Mouse (Mus musculus): ENCODE measurements around the gene Rpl3. TPM values are rescaled to one million over a fixed set of nuclear protein-coding genes. Genes with fewer than 3 reads are reported as not detected.
A peak's percentile ranks its signal among the peaks of the same experiment; 100 is the strongest.

The Rpl3 gene
- polyA plus RNA-seq, 1 experiment from 2014 or later: 1,242 TPM

DNA sequence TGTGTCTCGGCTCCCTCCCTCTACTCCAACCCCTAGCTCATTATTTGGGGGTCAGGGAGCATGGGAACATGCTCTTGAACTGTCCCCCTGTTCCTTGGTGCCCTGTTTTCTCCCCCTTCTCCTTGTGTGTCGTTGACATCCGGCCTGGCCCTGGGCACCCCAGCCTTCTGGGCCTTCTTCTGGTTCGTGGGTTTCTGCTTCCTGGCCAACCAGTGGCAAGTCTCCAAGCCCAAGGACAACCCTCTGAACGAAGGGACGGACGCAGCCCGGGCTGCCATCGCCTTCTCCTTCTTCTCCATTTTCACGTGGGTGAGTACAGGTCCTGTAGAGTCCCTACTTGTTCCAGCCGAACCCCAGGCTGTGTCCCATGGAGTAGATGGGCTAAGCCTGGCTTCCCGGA is 19.8 kb upstream of the Rpl3 start:
- Histone ChIP-seq H3K4me3 (ENCODE audit: low read depth, low read length) (no peak overlapping the region), H3K9ac (ENCODE audit: low read depth, low read length) (0 out of 2 replicates have a peak overlapping the region, but pooled peaks have one; percentile 6), H3K9me3 (ENCODE audit: control insufficient read depth, low read length) (no peaks in the 10 kb centered on the region), H3K4me2 (ENCODE audit: low read depth, low read length) (no peak overlapping the region), H3K4me1 (ENCODE audit: control insufficient read depth, insufficient read depth, low read length) (no peaks in the 10 kb centered on the region), H3K27me3 (replicated peaks; ENCODE audit: control insufficient read depth, insufficient read depth, low read length) (no peaks in the 10 kb centered on the region), H3K36me3 (ENCODE audit: control insufficient read depth, insufficient read depth, low read length) (no peaks in the 10 kb centered on the region), H3K27ac (replicated peaks; ENCODE audit: low read depth, low read length) (no peak overlapping the region)
- ATAC-seq (ENCODE audit: low read depth) (no peak), DNase-seq (ENCODE audit: low spot score) (no peak)
- 78% methylated on average over 12 of the region's 12 CpGs for WGBS

DNA sequence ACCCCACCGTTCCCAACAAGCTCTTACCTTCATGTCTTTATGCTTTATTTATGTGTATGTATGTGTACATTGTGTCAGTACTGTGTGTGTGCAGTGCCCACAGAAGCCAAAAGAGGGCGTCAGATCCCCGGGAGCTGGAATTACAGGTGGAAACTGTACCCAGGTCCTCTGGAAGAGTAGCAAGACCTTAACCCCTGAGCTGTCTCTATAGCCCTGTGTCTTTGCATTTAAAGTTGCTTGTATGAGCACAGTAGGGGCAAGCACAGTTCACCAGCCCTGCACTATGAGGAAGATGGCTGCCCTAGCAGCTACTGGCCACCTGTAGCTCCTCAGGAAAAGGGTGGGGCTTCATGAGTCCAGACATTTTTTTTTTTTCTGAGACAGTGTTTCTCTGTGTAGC is 15.9 kb upstream of the Rpl3 start:
- Histone ChIP-seq H3K27me3 (replicated peaks; ENCODE audit: control insufficient read depth, insufficient read depth, low read length) (no peaks in the 10 kb centered on the region), H3K4me2 (ENCODE audit: low read depth, low read length) (no peak overlapping the region), H3K27ac (replicated peaks; ENCODE audit: low read depth, low read length) (no peak overlapping the region), H3K9ac (ENCODE audit: low read depth, low read length) (no peak overlapping the region), H3K4me3 (ENCODE audit: low read depth, low read length) (no peak overlapping the region), H3K4me1 (ENCODE audit: control insufficient read depth, insufficient read depth, low read length) (no peaks in the 10 kb centered on the region), H3K36me3 (ENCODE audit: control insufficient read depth, insufficient read depth, low read length) (no peaks in the 10 kb centered on the region), H3K9me3 (ENCODE audit: control insufficient read depth, low read length) (no peaks in the 10 kb centered on the region)
- no peak for DNase-seq (ENCODE audit: low spot score)
- no peak for ATAC-seq (ENCODE audit: low read depth)
- 94% methylated on average over 3 of the region's 3 CpGs for WGBS

DNA sequence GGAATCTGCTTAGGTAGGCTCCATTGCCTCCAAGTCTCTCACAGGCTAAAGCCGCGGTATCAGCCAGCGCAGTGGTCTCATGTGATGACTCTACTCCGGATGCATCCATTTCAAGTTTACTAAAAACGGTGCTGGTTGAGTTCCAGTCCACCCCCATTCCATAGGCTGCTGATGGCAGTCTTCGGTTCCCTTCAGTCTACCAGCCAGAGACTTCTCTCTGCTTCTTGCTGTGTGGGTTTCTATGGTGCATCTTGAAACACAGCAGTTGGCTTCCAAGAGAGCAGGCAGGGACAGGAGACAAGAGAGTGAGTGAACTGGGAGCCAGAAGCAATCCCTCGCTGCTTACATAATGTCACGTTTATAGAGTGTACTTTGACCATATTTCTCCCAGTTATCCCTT is 15.5 kb upstream of the Rpl3 start:
- no peaks in the 10 kb centered on the region for H3K27me3 ChIP-seq (replicated peaks; ENCODE audit: control insufficient read depth, insufficient read depth, low read length)
- H3K4me1 ChIP-seq (ENCODE audit: control insufficient read depth, insufficient read depth, low read length): no peaks in the 10 kb centered on the region
- no peaks in the 10 kb centered on the region for H3K36me3 ChIP-seq (ENCODE audit: control insufficient read depth, insufficient read depth, low read length)
- no peak for DNase-seq (ENCODE audit: low spot score)
- no peak overlapping the region for H3K9ac ChIP-seq (ENCODE audit: low read depth, low read length)
- H3K4me3 ChIP-seq (ENCODE audit: low read depth, low read length): no peak overlapping the region
- H3K27ac ChIP-seq (replicated peaks; ENCODE audit: low read depth, low read length): no peak overlapping the region
- ATAC-seq (ENCODE audit: low read depth): no peak
- 90% methylated on average over 8 of the region's 8 CpGs for WGBS
- no peak overlapping the region for H3K4me2 ChIP-seq (ENCODE audit: low read depth, low read length)
- H3K9me3 ChIP-seq (ENCODE audit: control insufficient read depth, low read length): no peaks in the 10 kb centered on the region

DNA sequence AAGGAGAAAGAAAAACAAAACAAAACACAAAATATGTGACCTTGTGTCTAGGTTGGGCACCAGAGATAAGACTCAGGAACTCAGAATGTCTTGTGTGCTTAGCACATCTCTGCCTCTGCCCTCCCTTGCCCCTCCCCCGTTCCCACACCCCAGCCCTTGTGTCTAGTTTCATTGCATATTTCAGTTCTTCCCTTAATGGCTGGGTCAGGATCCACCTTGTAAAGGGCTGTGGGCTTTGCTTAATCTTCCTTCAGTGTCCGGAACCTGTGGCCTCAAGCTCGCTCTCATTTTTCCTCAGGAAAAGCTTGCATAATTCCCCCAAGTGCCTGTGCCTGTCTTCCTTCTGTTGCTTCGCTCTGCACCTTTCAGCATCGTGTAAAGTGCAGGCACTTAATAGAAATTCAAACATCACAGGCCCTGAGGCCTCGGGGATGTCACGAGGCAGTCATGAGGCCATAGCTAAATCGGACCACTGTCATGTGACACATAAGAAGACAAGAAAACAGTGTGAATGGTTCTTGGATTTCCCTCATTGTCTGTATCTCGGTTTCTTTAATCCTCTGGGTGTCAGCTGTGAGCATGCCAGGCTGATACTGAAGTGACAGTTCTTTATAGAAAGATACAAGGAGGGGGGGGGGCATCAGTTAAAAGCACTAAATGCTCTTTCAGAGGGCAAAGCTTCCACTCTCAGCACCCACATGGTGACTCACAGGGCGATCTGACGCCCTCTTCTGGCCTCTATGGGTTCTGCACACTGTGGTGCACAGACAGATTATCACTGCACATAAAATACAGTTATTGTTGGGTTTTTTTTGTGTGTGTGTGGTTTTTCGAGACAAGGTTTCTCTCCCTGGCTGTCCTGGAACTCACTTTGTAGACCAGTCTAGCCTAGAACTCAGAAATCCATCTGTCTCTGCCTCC is 14.1 kb upstream of the Rpl3 start:
- DNase-seq (ENCODE audit: low spot score) (no peak), ATAC-seq (ENCODE audit: low read depth) (no peak)
- no peak overlapping the region for H3K4me2 ChIP-seq (ENCODE audit: low read depth, low read length)
- H3K4me1 ChIP-seq (ENCODE audit: control insufficient read depth, insufficient read depth, low read length): no peaks in the 10 kb centered on the region
- no peak overlapping the region for H3K27ac ChIP-seq (replicated peaks; ENCODE audit: low read depth, low read length)
- no peaks in the 10 kb centered on the region for H3K27me3 ChIP-seq (replicated peaks; ENCODE audit: control insufficient read depth, insufficient read depth, low read length)
- 62% methylated on average over 12 of the region's 12 CpGs for WGBS
- no peaks in the 10 kb centered on the region for H3K36me3 ChIP-seq (ENCODE audit: control insufficient read depth, insufficient read depth, low read length)
- H3K9me3 ChIP-seq (ENCODE audit: control insufficient read depth, low read length): no peaks in the 10 kb centered on the region
- no peak overlapping the region for H3K4me3 ChIP-seq (ENCODE audit: low read depth, low read length)
- H3K9ac ChIP-seq (ENCODE audit: low read depth, low read length): no peak overlapping the region

DNA sequence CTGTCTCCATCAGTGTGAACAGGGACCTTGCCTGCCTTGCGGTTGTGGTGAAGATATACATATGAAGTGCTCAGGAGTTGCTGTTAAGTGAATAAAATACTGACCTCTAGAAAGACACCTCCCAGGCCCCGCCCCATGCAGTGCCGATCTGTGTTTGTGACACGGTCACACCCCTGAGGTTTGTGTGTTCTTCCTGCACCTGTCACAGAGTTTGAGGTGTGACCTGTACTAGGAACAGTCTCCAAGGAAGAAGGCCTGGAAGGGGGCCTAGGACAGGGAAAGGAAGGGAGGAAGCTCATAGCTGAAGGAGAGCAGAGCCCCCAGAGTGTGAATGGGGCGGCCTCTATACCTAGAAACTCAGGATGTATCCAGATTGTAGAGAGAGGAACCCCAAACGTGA is 10.8 kb upstream of the Rpl3 start:
- 81% methylated on average over 6 of the region's 6 CpGs for WGBS

DNA sequence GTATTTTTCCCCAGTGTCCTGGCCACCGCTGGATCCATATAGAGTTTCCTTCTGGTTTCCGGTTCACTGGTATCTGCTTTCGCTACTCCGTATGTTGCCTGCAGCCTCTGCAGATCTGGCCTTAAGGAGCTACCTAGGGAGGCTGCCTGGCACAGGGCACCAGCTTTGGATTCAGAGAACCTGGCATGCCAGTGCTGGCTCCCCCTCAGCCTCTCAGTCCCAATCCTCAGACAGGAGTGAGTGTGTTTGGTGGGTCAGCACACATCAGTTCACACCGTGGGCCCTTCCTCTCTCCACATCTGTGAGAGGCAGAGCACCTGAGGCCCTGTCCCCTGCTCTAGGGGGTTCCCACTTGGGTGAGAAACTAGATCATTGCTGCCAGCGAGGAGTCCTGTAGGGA is 9.8 kb upstream of the Rpl3 start:
- Histone ChIP-seq H3K4me3 (ENCODE audit: low read depth, low read length) (no peak overlapping the region), H3K27ac (replicated peaks; ENCODE audit: low read depth, low read length) (no peak overlapping the region), H3K4me1 (ENCODE audit: control insufficient read depth, insufficient read depth, low read length) (0 out of 2 replicates have a peak, but pooled peaks cover 8% of the 10 kb centered on the region), H3K36me3 (ENCODE audit: control insufficient read depth, insufficient read depth, low read length) (no peaks in the 10 kb centered on the region), H3K9ac (ENCODE audit: low read depth, low read length) (no peak overlapping the region), H3K27me3 (replicated peaks; ENCODE audit: control insufficient read depth, insufficient read depth, low read length) (no peaks in the 10 kb centered on the region; the same call in 1 of the 2 replicates), H3K9me3 (ENCODE audit: control insufficient read depth, low read length) (no peaks in the 10 kb centered on the region), H3K4me2 (ENCODE audit: low read depth, low read length) (no peak overlapping the region)
- DNase-seq (ENCODE audit: low spot score): no peak
- no peak for ATAC-seq (ENCODE audit: low read depth)
- WGBS: 61% methylated on average over 6 of the region's 6 CpGs

More for the DNA sequence above, 10.8 kb upstream of the Rpl3 start:
- H3K9ac ChIP-seq (ENCODE audit: low read depth, low read length): no peak overlapping the region
- no peaks in the 10 kb centered on the region for H3K36me3 ChIP-seq (ENCODE audit: control insufficient read depth, insufficient read depth, low read length)
- 0 out of 2 replicates have a peak, but pooled peaks cover 4% of the 10 kb centered on the region for H3K4me1 ChIP-seq (ENCODE audit: control insufficient read depth, insufficient read depth, low read length)
- H3K9me3 ChIP-seq (ENCODE audit: control insufficient read depth, low read length): no peaks in the 10 kb centered on the region
- ATAC-seq (ENCODE audit: low read depth): no peak
- H3K4me3 ChIP-seq (ENCODE audit: low read depth, low read length): no peak overlapping the region
- DNase-seq (ENCODE audit: low spot score): no peak
- H3K27ac ChIP-seq (replicated peaks; ENCODE audit: low read depth, low read length): no peak overlapping the region
- H3K27me3 ChIP-seq (replicated peaks; ENCODE audit: control insufficient read depth, insufficient read depth, low read length): no peaks in the 10 kb centered on the region; the same call in 1 of the 2 replicates
- no peak overlapping the region for H3K4me2 ChIP-seq (ENCODE audit: low read depth, low read length)

DNA sequence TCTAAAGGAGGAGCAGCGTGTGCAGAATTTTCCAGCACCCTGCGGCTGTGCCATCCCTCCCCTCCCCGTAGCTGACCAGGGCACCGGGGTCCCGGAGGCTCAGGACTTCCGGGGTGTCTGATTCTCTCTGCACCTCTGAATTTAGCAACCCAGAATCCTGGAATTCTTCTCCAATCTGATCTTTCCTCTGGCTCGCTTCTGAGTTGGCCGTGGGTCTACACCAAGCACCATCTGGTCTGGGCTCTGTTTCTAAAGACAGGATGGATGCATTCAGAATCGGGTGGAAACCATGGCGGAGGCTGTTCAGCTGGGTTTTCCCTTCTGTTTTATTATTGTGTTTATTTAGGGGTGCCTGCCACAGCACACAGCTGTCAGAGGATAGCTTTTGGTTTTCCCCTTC is 9.2 kb upstream of the Rpl3 start:
- Histone ChIP-seq H3K4me1 (ENCODE audit: control insufficient read depth, insufficient read depth, low read length) (0 out of 2 replicates have a peak, but pooled peaks cover 8% of the 10 kb centered on the region), H3K9ac (ENCODE audit: low read depth, low read length) (no peak overlapping the region), H3K4me3 (ENCODE audit: low read depth, low read length) (no peak overlapping the region), H3K4me2 (ENCODE audit: low read depth, low read length) (no peak overlapping the region), H3K9me3 (ENCODE audit: control insufficient read depth, low read length) (no peaks in the 10 kb centered on the region), H3K27me3 (replicated peaks; ENCODE audit: control insufficient read depth, insufficient read depth, low read length) (no peaks in the 10 kb centered on the region; the same call in 1 of the 2 replicates), H3K36me3 (ENCODE audit: control insufficient read depth, insufficient read depth, low read length) (no peaks in the 10 kb centered on the region), H3K27ac (replicated peaks; ENCODE audit: low read depth, low read length) (no peak overlapping the region)
- ATAC-seq (ENCODE audit: low read depth) (no peak), DNase-seq (ENCODE audit: low spot score) (no peak)
- 74% methylated on average over 10 of the region's 10 CpGs for WGBS

DNA sequence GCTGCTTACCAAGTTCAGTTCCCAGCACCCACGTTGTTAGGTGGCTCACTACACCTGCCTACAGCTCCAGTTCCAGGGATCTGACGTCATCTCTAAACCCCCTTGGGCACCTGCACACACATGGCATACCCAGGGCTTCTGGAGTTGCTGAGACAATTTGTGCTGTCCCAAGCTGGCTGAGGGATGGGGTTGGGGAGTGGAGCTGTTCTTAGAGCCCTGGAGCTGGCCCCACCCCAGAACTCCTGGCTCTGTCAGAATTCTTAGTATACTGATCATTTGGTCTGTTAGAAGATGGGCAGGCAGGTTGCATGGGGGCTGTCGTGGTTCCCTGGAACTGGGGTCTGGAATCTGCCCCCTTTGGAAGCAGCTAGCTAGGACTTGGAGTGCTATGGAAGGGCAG is 8.5 kb upstream of the Rpl3 start:
- Histone ChIP-seq H3K36me3 (ENCODE audit: control insufficient read depth, insufficient read depth, low read length) (no peaks in the 10 kb centered on the region), H3K9me3 (ENCODE audit: control insufficient read depth, low read length) (no peaks in the 10 kb centered on the region), H3K27ac (replicated peaks; ENCODE audit: low read depth, low read length) (no peak overlapping the region), H3K4me3 (ENCODE audit: low read depth, low read length) (no peak overlapping the region), H3K4me1 (ENCODE audit: control insufficient read depth, insufficient read depth, low read length) (0 out of 2 replicates have a peak, but pooled peaks cover 8% of the 10 kb centered on the region), H3K4me2 (ENCODE audit: low read depth, low read length) (no peak overlapping the region), H3K27me3 (replicated peaks; ENCODE audit: control insufficient read depth, insufficient read depth, low read length) (no peaks in the 10 kb centered on the region; the same call in 1 of the 2 replicates), H3K9ac (ENCODE audit: low read depth, low read length) (no peak overlapping the region)
- 81% methylated on average over 3 of the region's 3 CpGs for WGBS
- no peak for ATAC-seq (ENCODE audit: low read depth)
- no peak for DNase-seq (ENCODE audit: low spot score)

All from embryonic facial prominence, embryonic 14.5 days (tissue).